Mouse (Mus musculus) MEL (cell line): ENCODE results near the gene Dusp1. TPM values are rescaled to one million over a fixed set of nuclear protein-coding genes. Genes with fewer than 3 reads are reported as not detected.

Experiments used
- DNase-seq: peaks from one replicate; pipeline ENCODE4 v3.0.0; 2011; ENCODE audit warnings: low read depth, low spot score
- H3K27ac ChIP-seq: 2 replicates; pipeline ENCODE4 v1.5.1; 2012; ENCODE audit warnings: low read depth, mild to moderate bottlenecking, control low read depth, low read length, moderate library complexity; ENCODE audit not compliant: control insufficient read depth
- H3K27me3 ChIP-seq, 2 experiments: fragments of 150-350 bp in 1 of 2; sonication (generic) in 1 of 2; 2 replicates each; pipeline ENCODE4 v1.6.1; 2012; ENCODE audit warnings: low read length in 2 of 2, mild to moderate bottlenecking in 2 of 2, improper control_type of control experiment in 1 of 2, moderate library complexity in 1 of 2; ENCODE audit not compliant: insufficient read depth in 2 of 2, control insufficient read depth in 1 of 2
- H3K36me3 ChIP-seq, 2 experiments: 2 replicates each; pipeline ENCODE4 v1.6.1; 2012 to 2014; ENCODE audit warnings: low read length in 2 of 2, improper control_type of control experiment in 1 of 2, inconsistent platforms in 1 of 2, mild to moderate bottlenecking in 1 of 2; ENCODE audit not compliant: insufficient read depth in 2 of 2, control insufficient read depth in 1 of 2
- H3K4me1 ChIP-seq, 2 experiments: fragments of 150-350 bp in 1 of 2; sonication (generic) in 1 of 2; 2 replicates each; pipeline ENCODE4 v1.6.1; 2012; ENCODE audit warnings: low read length in 2 of 2, improper control_type of control experiment in 1 of 2, mild to moderate bottlenecking in 1 of 2; ENCODE audit not compliant: insufficient read depth in 2 of 2, control insufficient read depth in 1 of 2
- H3K4me3 ChIP-seq, 2 experiments: fragments of 150-350 bp in 1 of 2; sonication (generic) in 1 of 2; 2 replicates each; pipeline ENCODE4 v1.5.1; 2012; ENCODE audit warnings: low read depth in 2 of 2, low read length in 2 of 2, mild to moderate bottlenecking in 2 of 2, moderate library complexity in 2 of 2, control low read depth in 1 of 2, improper control_type of control experiment in 1 of 2; ENCODE audit not compliant: control insufficient read depth in 1 of 2, insufficient read depth in 1 of 2
- H3K79me2 ChIP-seq: 2 replicates; pipeline ENCODE4 v1.6.1; 2012; ENCODE audit warnings: mild to moderate bottlenecking, low read length, moderate library complexity; ENCODE audit not compliant: control insufficient read depth, poor library complexity, insufficient read depth
- H3K9ac ChIP-seq: 2 replicates; pipeline ENCODE4 v1.6.1; 2012; ENCODE audit warnings: low read depth, mild to moderate bottlenecking, control low read depth, low read length, moderate library complexity; ENCODE audit not compliant: control insufficient read depth, poor library complexity, severe bottlenecking
- H3K9me3 ChIP-seq: fragments of 150-350 bp; sonication (generic); replicated peaks from 2 replicates; pipeline ENCODE4 v1.6.1; 2012; ENCODE audit warnings: mild to moderate bottlenecking, low read length, improper control_type of control experiment, moderate library complexity; ENCODE audit not compliant: insufficient read depth
- BHLHE40 ChIP-seq: IDR thresholded peaks from 2 replicates; pipeline ENCODE4 v1.6.1; 2012; ENCODE audit warnings: low read depth, mild to moderate bottlenecking, inconsistent platforms, low read length, improper control_type of control experiment, borderline replicate concordance
- CHD2 ChIP-seq: IDR thresholded peaks from 2 replicates; pipeline ENCODE4 v1.6.1; 2011; ENCODE audit warnings: low read length, improper control_type of control experiment
- CTCF ChIP-seq, 3 experiments: IDR thresholded peaks in 2 of 3; conservative IDR thresholded peaks in 1 of 3; 2 replicates each; pipeline ENCODE4 v1.5.1; 2011 to 2012; ENCODE audit warnings: low read length in 3 of 3, low read depth in 2 of 3, mild to moderate bottlenecking in 2 of 3, improper control_type of control experiment in 1 of 3, inconsistent platforms in 1 of 3, mixed read lengths in 1 of 3, moderate library complexity in 1 of 3; ENCODE audit not compliant: control insufficient read depth in 1 of 3, insufficient read depth in 1 of 3, poor library complexity in 1 of 3, severe bottlenecking in 1 of 3
- E2F4 ChIP-seq: IDR thresholded peaks from 2 replicates; pipeline ENCODE4 v1.6.1; 2011; ENCODE audit warnings: low read depth, low read length, improper control_type of control experiment, borderline replicate concordance
- ELF1 ChIP-seq: IDR thresholded peaks from 2 replicates; pipeline ENCODE4 v1.6.1; 2014; ENCODE audit warnings: low read depth, mild to moderate bottlenecking, inconsistent platforms, low read length, improper control_type of control experiment, moderate library complexity
- EP300 ChIP-seq, 2 experiments: IDR thresholded peaks; 2 replicates each; pipeline ENCODE4 v1.6.1; 2011; ENCODE audit warnings: improper control_type of control experiment in 2 of 2, low read length in 2 of 2, low read depth in 1 of 2, mild to moderate bottlenecking in 1 of 2
- GABPA ChIP-seq: IDR thresholded peaks from 2 replicates; pipeline ENCODE4 v1.6.1; 2012; ENCODE audit warnings: low read depth, mild to moderate bottlenecking, inconsistent platforms, low read length, improper control_type of control experiment, moderate library complexity
- GATA1 ChIP-seq: IDR thresholded peaks from 2 replicates; pipeline ENCODE4 v1.6.1; 2011; ENCODE audit warnings: low read depth, low read length, improper control_type of control experiment
- HCFC1 ChIP-seq: IDR thresholded peaks from 2 replicates; pipeline ENCODE4 v1.6.1; 2012; ENCODE audit warnings: low read depth, mild to moderate bottlenecking, inconsistent platforms, low read length, improper control_type of control experiment, moderate library complexity
- JUND ChIP-seq: IDR thresholded peaks from 2 replicates; pipeline ENCODE4 v1.6.1; 2011; ENCODE audit warnings: low read depth, mild to moderate bottlenecking, improper control_type of control experiment, low read length
- KAT2A ChIP-seq: conservative IDR thresholded peaks from 2 replicates; pipeline ENCODE4 v1.6.1; 2012; ENCODE audit warnings: low read depth, low read length, improper control_type of control experiment, inconsistent platforms
- MAX ChIP-seq: IDR thresholded peaks from 2 replicates; pipeline ENCODE4 v1.6.1; 2011; ENCODE audit warnings: low read length, improper control_type of control experiment
- MAZ ChIP-seq: IDR thresholded peaks from 2 replicates; pipeline ENCODE4 v1.6.1; 2012; ENCODE audit warnings: low read depth, mild to moderate bottlenecking, inconsistent platforms, low read length, improper control_type of control experiment
- MXI1 ChIP-seq: IDR thresholded peaks from 2 replicates; pipeline ENCODE4 v1.6.1; 2011; ENCODE audit warnings: mild to moderate bottlenecking, low read depth, low read length, improper control_type of control experiment
- MYC ChIP-seq: IDR thresholded peaks from 2 replicates; pipeline ENCODE4 v1.6.1; 2011; ENCODE audit warnings: low read depth, mild to moderate bottlenecking, low read length, improper control_type of control experiment, moderate library complexity
- NELFE ChIP-seq: IDR thresholded peaks from 2 replicates; pipeline ENCODE4 v1.6.1; 2011; ENCODE audit warnings: low read depth, low read length, improper control_type of control experiment
- NRF1 ChIP-seq: IDR thresholded peaks from 2 replicates; pipeline ENCODE4 v1.6.1; 2014; ENCODE audit warnings: low read depth, mild to moderate bottlenecking, inconsistent platforms, low read length, improper control_type of control experiment, moderate library complexity; ENCODE audit not compliant: poor library complexity, insufficient read depth, severe bottlenecking
- POLR2A ChIP-seq, 2 experiments: IDR thresholded peaks; 2 replicates each; pipeline ENCODE4 v1.6.1; 2011 to 2012; ENCODE audit warnings: low read length in 2 of 2, mild to moderate bottlenecking in 2 of 2, control low read depth in 1 of 2, improper control_type of control experiment in 1 of 2, low read depth in 1 of 2, moderate library complexity in 1 of 2; ENCODE audit not compliant: control insufficient read depth in 1 of 2, insufficient read depth in 1 of 2, poor library complexity in 1 of 2
- POLR2AphosphoS2 ChIP-seq: IDR thresholded peaks from 2 replicates; pipeline ENCODE4 v1.6.1; 2011; ENCODE audit warnings: low read length, improper control_type of control experiment
- POLR2AphosphoS5 ChIP-seq: IDR thresholded peaks from 2 replicates; pipeline ENCODE4 v1.6.1; 2012; ENCODE audit warnings: low read depth, borderline replicate concordance, mild to moderate bottlenecking, inconsistent platforms, low read length, moderate library complexity, mixed read lengths
- RAD21 ChIP-seq: IDR thresholded peaks from 2 replicates; pipeline ENCODE4 v1.6.1; 2011; ENCODE audit warnings: mild to moderate bottlenecking, low read depth, low read length, improper control_type of control experiment
- SMC3 ChIP-seq: IDR thresholded peaks from 2 replicates; pipeline ENCODE4 v1.6.1; 2011; ENCODE audit warnings: low read depth, low read length, improper control_type of control experiment
- TAL1 ChIP-seq: IDR thresholded peaks from 2 replicates; pipeline ENCODE4 v1.6.1; 2012; ENCODE audit warnings: mild to moderate bottlenecking, inconsistent platforms, low read length, moderate library complexity, mixed read lengths
- USF2 ChIP-seq, 2 experiments: IDR thresholded peaks; 2 replicates each; pipeline ENCODE4 v1.6.1; 2011 to 2012; ENCODE audit warnings: improper control_type of control experiment in 2 of 2, low read length in 2 of 2, borderline replicate concordance in 1 of 2, inconsistent platforms in 1 of 2, low read depth in 1 of 2, mild to moderate bottlenecking in 1 of 2; ENCODE audit not compliant: insufficient read depth in 1 of 2
- ZMIZ1 ChIP-seq: IDR thresholded peaks from 2 replicates; pipeline ENCODE4 v1.6.1; 2012; ENCODE audit warnings: low read depth, mild to moderate bottlenecking, inconsistent platforms, low read length, improper control_type of control experiment, moderate library complexity
- polyA plus RNA-seq, 2 experiments: library from polyadenylated mRNA; stranded (reverse) in 1 of 2; unstranded in 1 of 2; fragments of >175 nt in 1 of 2; fragments of >200 nt in 1 of 2; gene quantifications; 2 replicates each; pipeline versions ENCODE4 v1.2.1 to v1.2.4; 2012; ENCODE audit warnings: low replicate concordance in 2 of 2, low read depth in 1 of 2; ENCODE audit not compliant: insufficient read length in 2 of 2, insufficient read depth in 1 of 2, missing spikeins in 1 of 2
- total RNA-seq: library from RNA; depleted of rRNA; stranded (reverse); fragments of 300-350 nt; gene quantifications from 2 replicates; pipeline ENCODE4 v1.2.3, GENCODE M21; 2012

Gene Dusp1
- total and polyA plus RNA-seq, 3 experiments: 0.96 to 5.0 TPM; not detected in 1

- Histone ChIP-seq H3K79me2 (no peaks in the 10 kb centered on the region), H3K9me3 (no peaks in the 10 kb centered on the region), H3K4me1 (no peaks in the 10 kb centered on the region), H3K27me3 (no peaks in the 10 kb centered on the region), H3K4me3 (no peak overlapping the region), H3K27ac (no peak overlapping the region), H3K9ac (no peak overlapping the region), H3K36me3 (no peaks in the 10 kb centered on the region)
- no peak for TF ChIP-seq NELFE
- no peak for TF ChIP-seq E2F4
- no peak for TF ChIP-seq CTCF (IDR thresholded peaks at IDR 0.05 in 2 of 3, conservative IDR thresholded peaks at IDR 0.05 in 1 of 3; ENCODE audit: control insufficient read depth in 1 of 3, insufficient read depth in 1 of 3, low read depth in 2 of 3, low read length in 3 of 3, poor library complexity in 1 of 3, severe bottlenecking in 1 of 3)
- no peak for TF ChIP-seq JUND
- TF ChIP-seq MYC: no peak
- no peak for TF ChIP-seq RAD21
- TF ChIP-seq BHLHE40: no peak
- TF ChIP-seq KAT2A: no peak
- TF ChIP-seq ELF1: no peak
- no peak for TF ChIP-seq NRF1
- no peak for TF ChIP-seq ZMIZ1
- TF ChIP-seq POLR2AphosphoS5: no peak
- TF ChIP-seq POLR2A (IDR thresholded peaks at IDR 0.05; ENCODE audit: control insufficient read depth in 1 of 2, insufficient read depth in 1 of 2, low read depth in 1 of 2, low read length in 2 of 2, poor library complexity in 1 of 2): no peak
- TF ChIP-seq MAZ: no peak
- no peak for TF ChIP-seq CHD2
- TF ChIP-seq TAL1: no peak
- DNase-seq: no peak
These were observed 97.0 kb downstream of the Dusp1 start for GRCm38 (mm10) chr17:26464972-26465371.

DNA sequence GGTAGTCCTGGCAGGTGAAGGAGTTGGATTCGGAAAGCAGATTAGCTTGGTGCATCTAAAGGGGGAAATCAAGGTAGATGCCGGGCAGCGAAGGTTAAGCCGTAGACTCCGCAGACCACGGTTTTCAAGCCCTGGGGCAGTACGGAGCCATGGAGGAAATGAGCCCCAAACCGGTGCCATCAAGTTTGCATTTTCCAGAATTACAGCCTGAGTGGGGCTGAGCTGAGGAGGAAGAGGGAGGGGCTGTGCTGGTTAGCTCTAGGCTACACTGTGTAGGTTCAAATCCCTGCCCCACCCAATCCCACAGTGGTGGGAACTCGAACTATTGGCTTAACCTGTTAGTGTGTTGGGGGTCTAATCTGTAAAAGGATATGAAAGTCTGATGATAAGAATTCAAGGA lies 97.4 kb downstream of the Dusp1 start:
- Histone ChIP-seq H3K4me3 (no peak overlapping the region), H3K27me3 (no peaks in the 10 kb centered on the region; a peak in 1 of 4 replicates), H3K36me3 (no peaks in the 10 kb centered on the region)
- no peak for TF ChIP-seq RAD21
- no peak for TF ChIP-seq EP300 (IDR thresholded peaks at IDR 0.05; ENCODE audit: low read depth in 1 of 2, low read length in 2 of 2)
- TF ChIP-seq POLR2A (IDR thresholded peaks at IDR 0.05; ENCODE audit: control insufficient read depth in 1 of 2, insufficient read depth in 1 of 2, low read depth in 1 of 2, low read length in 2 of 2, poor library complexity in 1 of 2): no peak
- no peak for TF ChIP-seq KAT2A
- TF ChIP-seq SMC3: no peak
- no peak for TF ChIP-seq MXI1
- TF ChIP-seq CHD2: no peak
- no peak for TF ChIP-seq MYC
- TF ChIP-seq HCFC1: no peak
- no peak for TF ChIP-seq ELF1
- no peak for TF ChIP-seq POLR2AphosphoS5
- TF ChIP-seq MAX: no peak
- no peak for TF ChIP-seq GABPA
- no peak for TF ChIP-seq USF2 (IDR thresholded peaks at IDR 0.05; ENCODE audit: borderline replicate concordance in 1 of 2, insufficient read depth in 1 of 2, low read depth in 1 of 2, low read length in 2 of 2)
- TF ChIP-seq TAL1: no peak
- no peak for TF ChIP-seq GATA1
- TF ChIP-seq POLR2AphosphoS2: no peak
- TF ChIP-seq JUND: no peak
- TF ChIP-seq, all 39 proteins: peak for 0
- H3K79me2 ChIP-seq: no peaks in the 10 kb centered on the region
- DNase-seq: no peak
- no peaks in the 10 kb centered on the region for H3K9me3 ChIP-seq
- H3K9ac ChIP-seq: no peak overlapping the region
- H3K4me1 ChIP-seq: no peaks in the 10 kb centered on the region
- H3K27ac ChIP-seq: no peak overlapping the region
